Mouse (Mus musculus) embryonic facial prominence, embryonic 14.5 days (tissue): ENCODE results near the gene Stac3. TPM values are rescaled to one million over a fixed set of nuclear protein-coding genes. Genes with fewer than 3 reads are reported as not detected.
A peak's percentile ranks its signal among the peaks of the same experiment; 100 is the strongest.

Experiments
- ATAC-seq: fragments of 200-750 bp; cut with Nextera tagmentation; 2 replicates; pipeline ENCODE4 v1.8.0; 2017; ENCODE audit warnings: low read depth, moderate number of reproducible peaks, moderate TSS enrichment
- DNase-seq: peaks from one replicate; pipeline ENCODE4 v3.0.0-alpha.2; 2015; ENCODE audit warnings: low spot score
- H3K27ac ChIP-seq: fragments of 300-500 bp; sonication (generic); replicated peaks from 2 replicates; pipeline ENCODE4 v1.5.1; 2014; ENCODE audit warnings: low read depth, mild to moderate bottlenecking, low read length, moderate library complexity
- H3K27me3 ChIP-seq: fragments of 300-500 bp; sonication (generic); replicated peaks from 2 replicates; pipeline ENCODE4 v1.6.1; 2014; ENCODE audit warnings: low read length; ENCODE audit not compliant: control insufficient read depth, insufficient read depth
- H3K36me3 ChIP-seq: fragments of 300-500 bp; sonication (generic); 2 replicates; pipeline ENCODE4 v1.6.1; 2014; ENCODE audit warnings: low read length, mixed read lengths; ENCODE audit not compliant: control insufficient read depth, insufficient read depth
- H3K4me1 ChIP-seq: fragments of 300-500 bp; sonication (generic); 2 replicates; pipeline ENCODE4 v1.6.1; 2014; ENCODE audit warnings: antibody characterized with exemption, low read length; ENCODE audit not compliant: control insufficient read depth, insufficient read depth
- H3K4me2 ChIP-seq: fragments of 300-500 bp; sonication (generic); 2 replicates; pipeline ENCODE4 v1.6.1; 2014; ENCODE audit warnings: low read depth, mild to moderate bottlenecking, low read length, moderate library complexity, mixed read lengths
- H3K4me3 ChIP-seq: fragments of 300-500 bp; sonication (generic); 2 replicates; pipeline ENCODE4 v1.5.1; 2014; ENCODE audit warnings: low read depth, mild to moderate bottlenecking, low read length
- H3K9ac ChIP-seq: fragments of 300-500 bp; sonication (generic); 2 replicates; pipeline ENCODE4 v1.6.1; 2014; ENCODE audit warnings: low read depth, mild to moderate bottlenecking, low read length, moderate library complexity, mixed read lengths
- H3K9me3 ChIP-seq: fragments of 300-500 bp; sonication (generic); 2 replicates; pipeline ENCODE4 v1.6.1; 2016; ENCODE audit warnings: low read length; ENCODE audit not compliant: control insufficient read depth
- WGBS: fragments of 180-500 bp; shearing (Covaris S2); extraction: QIAGEN DNeasy Blood & Tissue Kit; methylation state at CpG from one replicate; pipeline ENCODE4 v1.1.7; 2014; 5-methylcytosine and 5-hydroxymethylcytosine counted together
- polyA plus RNA-seq: library from polyadenylated mRNA; unstranded; fragments of >200 nt; fragmentation: Nextera tagmentation; extraction: Ambion mirVana; gene quantifications from 2 replicates; pipeline ENCODE4 v1.2.1, GENCODE M21; 2014

The Stac3 gene
- 5.0 and 5.2 TPM in 2 replicates for polyA plus RNA-seq

DNA sequence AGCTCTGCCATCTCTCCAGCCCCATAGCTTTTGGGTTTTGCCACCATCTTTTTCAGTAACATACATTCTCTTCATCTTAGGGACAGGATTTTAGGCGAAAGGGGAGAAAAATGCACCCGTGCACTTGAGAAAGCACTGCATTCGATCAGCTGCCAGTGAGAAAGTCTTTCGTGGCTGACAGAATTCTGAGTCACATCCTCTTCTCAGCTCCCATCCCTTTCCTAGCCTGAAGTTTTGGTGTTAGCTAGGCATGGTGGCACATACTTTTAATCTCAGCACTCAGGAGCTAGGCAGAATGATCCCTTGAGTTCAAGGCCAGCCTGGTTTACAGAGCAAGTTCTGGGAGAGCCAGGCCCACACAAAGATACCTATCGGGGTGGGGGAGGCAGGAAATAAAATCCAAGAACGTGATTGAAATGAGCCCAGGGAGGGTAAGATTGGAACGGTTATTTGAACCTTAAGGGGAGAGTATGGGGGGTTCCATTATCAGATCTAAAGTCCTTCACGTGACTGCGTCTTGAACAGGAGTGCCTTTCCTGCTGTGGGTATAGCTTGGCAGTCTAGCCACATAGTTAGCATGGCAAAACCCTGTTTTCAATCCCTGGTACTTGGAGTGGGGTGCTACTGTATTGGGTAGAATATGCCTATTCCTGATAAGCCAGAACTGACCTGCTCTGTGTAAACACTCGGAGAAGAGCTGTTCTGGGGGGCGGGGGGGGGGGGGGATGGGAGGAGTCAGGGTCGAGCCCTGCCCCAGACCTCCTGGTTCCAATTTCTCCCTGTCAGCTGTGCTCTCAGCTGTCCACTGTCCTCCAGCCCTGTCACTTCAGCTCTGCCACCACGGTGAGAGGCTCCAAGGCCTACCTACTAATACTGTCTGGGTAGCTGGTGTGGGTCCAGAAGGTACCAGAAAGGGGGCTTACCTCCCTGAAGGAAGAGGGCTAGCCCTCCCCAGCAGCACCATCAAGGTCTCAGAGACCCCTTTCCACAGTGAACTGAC lies at the start of gene Stac3:
TSS of gene Stac3 (plus strand) at position 793 of the 1,000 bp plus-strand sequence.
- peak; percentile 37 for DNase-seq
- Histone ChIP-seq H3K27me3 (no peaks in the 10 kb centered on the region), H3K9me3 (no peaks in the 10 kb centered on the region), H3K4me2 (no peak within 1 kb of the TSS), H3K4me1 (no peaks in the 10 kb centered on the region), H3K36me3 (peaks cover 52% of the 10 kb centered on the region), H3K27ac (no peak within 1 kb of the TSS), H3K4me3 (no peak within 1 kb of the TSS), H3K9ac (no peak within 1 kb of the TSS)
- 61% methylated on average over 13 of the region's 13 CpGs for WGBS
- ATAC-seq, result peak; percentile 54; the same call in 1 of the 2 replicates

DNA sequence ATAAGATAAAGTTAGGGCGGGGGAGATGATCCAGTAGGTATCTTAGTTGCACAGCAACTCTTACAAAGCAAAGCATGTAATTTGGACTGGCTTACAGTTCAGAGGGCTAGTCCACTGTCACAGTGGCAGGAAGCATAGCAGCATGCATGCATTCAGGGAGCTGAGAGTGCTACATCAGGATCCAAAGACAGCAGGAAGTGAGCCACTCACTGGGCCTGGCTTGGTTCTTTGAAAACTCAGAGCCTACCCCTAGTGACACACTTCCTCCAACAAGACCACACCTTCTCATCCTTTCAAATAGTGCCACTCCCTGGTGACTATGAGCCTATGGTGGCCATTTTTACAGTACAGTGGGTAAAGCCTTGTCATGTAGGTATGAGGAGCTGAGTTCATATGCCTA lies 47.8 kb upstream of the Stac3 start:
- no peak for DNase-seq
- Histone ChIP-seq H3K9me3 (no peaks in the 10 kb centered on the region), H3K4me3 (no peak overlapping the region), H3K4me2 (no peak overlapping the region), H3K27ac (no peak overlapping the region), H3K9ac (no peak overlapping the region), H3K36me3 (peaks cover 69% of the 10 kb centered on the region), H3K27me3 (no peaks in the 10 kb centered on the region), H3K4me1 (no peaks in the 10 kb centered on the region)
- ATAC-seq, result no peak
- 96% methylated on average over 1 of the region's 1 CpGs for WGBS

DNA sequence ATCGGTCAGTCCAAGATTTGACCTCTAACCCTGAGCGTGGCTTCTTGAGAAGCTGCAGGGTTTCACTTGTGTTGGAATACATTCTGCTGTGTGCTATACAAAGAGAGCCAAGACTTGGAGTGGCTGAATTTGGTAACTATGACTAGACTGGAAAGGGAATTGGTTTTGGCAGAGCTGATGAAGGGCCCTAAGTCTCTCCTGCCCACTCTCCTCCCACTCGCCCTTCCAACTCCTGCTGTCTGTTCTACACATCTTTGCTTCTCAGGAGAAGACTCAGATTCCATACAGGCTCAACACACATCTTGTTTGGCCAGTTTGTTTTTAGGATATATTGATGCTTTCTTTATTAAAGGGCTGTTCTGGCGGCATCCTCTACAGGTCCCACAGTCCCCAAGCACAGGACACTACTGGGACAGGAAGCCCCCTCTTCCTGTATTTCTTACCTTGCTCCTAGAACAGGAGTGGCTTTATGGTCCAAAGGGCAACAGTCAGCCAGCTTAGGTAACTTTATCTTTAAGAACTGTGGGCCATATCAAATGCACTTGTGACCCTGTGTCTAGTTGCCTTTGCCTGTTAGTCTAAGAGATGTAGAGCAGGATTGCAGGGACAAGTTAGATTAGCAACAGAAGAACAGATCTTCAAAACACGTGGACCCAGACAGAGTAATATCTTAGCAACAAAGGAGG lies 38.9 kb upstream of the Stac3 start:
- Histone ChIP-seq H3K4me2 (no peak overlapping the region), H3K9ac (no peak overlapping the region), H3K4me1 (no peaks in the 10 kb centered on the region), H3K27me3 (no peaks in the 10 kb centered on the region), H3K9me3 (no peaks in the 10 kb centered on the region), H3K27ac (no peak overlapping the region), H3K36me3 (peaks cover 69% of the 10 kb centered on the region), H3K4me3 (no peak overlapping the region)
- WGBS, result 75% methylated on average over 5 of the region's 5 CpGs
- DNase-seq, result no peak
- ATAC-seq, result no peak

DNA sequence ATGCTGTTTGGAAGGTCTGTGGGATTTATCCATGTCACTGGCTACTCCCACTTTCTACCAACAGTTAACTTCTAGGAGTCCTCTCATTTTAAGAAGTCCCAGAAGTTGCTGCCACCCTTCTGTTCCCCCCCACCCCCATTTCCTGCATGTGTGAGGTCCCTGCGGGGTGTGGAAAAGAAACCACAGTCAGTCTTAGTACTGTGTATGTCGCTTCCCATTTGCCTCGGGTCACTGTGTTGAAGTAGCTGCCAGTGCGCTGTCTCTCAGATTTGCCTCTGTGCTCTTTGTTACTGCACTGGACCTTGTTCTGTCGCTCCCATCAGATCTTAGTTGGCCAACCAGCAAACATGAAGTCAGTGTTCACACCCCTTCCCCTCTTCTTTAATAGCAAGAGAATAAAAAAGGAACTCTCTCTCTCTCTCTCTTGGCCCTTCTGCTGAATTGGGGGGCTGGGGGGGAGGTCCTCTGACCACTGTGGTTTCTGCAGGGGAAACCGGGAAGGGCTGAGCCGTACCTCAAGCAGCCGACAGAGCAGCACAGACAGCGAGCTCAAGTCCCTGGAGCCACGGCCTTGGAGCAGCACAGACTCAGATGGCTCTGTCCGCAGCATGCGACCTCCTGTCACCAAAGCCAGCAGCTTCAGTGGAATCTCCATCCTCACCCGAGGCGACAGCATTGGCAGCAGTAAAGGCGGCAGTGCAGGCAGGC lies 30.1 kb upstream of the Stac3 start:
- H3K4me1 ChIP-seq, result 0 out of 2 replicates have a peak, but pooled peaks cover 7% of the 10 kb centered on the region
- H3K36me3 ChIP-seq, result peaks cover 60% of the 10 kb centered on the region
- peak overlapping the region; percentile 28; the same call in 1 of the 2 replicates for H3K27ac ChIP-seq
- 39% methylated on average over 15 of the region's 15 CpGs for WGBS
- no peaks in the 10 kb centered on the region for H3K9me3 ChIP-seq
- H3K27me3 ChIP-seq, result no peaks in the 10 kb centered on the region
- H3K9ac ChIP-seq, result peak overlapping the region; percentile 41; the same call in 1 of the 2 replicates
- H3K4me2 ChIP-seq, result no peak overlapping the region
- ATAC-seq (peak; percentile 62), DNase-seq (peak; percentile 35)
- H3K4me3 ChIP-seq, result no peak overlapping the region

DNA sequence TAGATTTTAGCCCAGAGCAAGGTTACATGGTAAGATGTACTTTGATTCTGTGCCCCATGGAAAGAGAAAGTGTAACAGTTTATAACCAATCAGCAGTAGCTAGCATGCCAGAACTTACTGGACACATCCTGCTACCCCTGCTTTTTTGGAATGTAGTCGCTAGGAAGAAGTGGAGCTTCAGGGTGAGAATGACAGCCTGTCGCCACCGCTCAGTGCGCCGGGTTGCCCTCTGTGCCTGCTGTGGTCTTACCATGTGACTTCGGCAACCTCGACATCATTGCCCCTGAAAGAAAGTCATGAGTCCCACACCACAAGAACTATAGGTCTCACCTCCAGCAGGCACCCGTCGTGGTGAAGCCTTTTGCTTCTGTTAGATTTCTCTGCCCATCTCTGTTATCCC lies 28.8 kb upstream of the Stac3 start:
- Histone ChIP-seq H3K27me3 (no peaks in the 10 kb centered on the region), H3K27ac (no peak overlapping the region), H3K9me3 (no peaks in the 10 kb centered on the region), H3K9ac (no peak overlapping the region), H3K4me1 (0 out of 2 replicates have a peak, but pooled peaks cover 7% of the 10 kb centered on the region), H3K4me3 (no peak overlapping the region), H3K36me3 (peaks cover 70% of the 10 kb centered on the region), H3K4me2 (no peak overlapping the region)
- WGBS, result 79% methylated on average over 9 of the region's 9 CpGs
- ATAC-seq, result no peak
- DNase-seq, result no peak

GRCm38 (mm10) chr10:127475175-127475574 lies 26.3 kb upstream of the Stac3 start:
- 0 out of 2 replicates have a peak, but pooled peaks cover 7% of the 10 kb centered on the region for H3K4me1 ChIP-seq
- no peaks in the 10 kb centered on the region for H3K9me3 ChIP-seq
- H3K27ac ChIP-seq, result no peak overlapping the region
- no peak overlapping the region for H3K4me2 ChIP-seq
- no peak for ATAC-seq
- H3K27me3 ChIP-seq, result no peaks in the 10 kb centered on the region
- H3K4me3 ChIP-seq, result no peak overlapping the region
- WGBS, result 93% methylated on average over 4 of the region's 4 CpGs
- no peak for DNase-seq
- no peak overlapping the region for H3K9ac ChIP-seq
- H3K36me3 ChIP-seq, result peaks cover 69% of the 10 kb centered on the region

GRCm38 (mm10) chr10:127476541-127476940 lies 24.9 kb upstream of the Stac3 start:
- DNase-seq, result no peak
- no peaks in the 10 kb centered on the region for H3K27me3 ChIP-seq
- no peak overlapping the region for H3K9ac ChIP-seq
- H3K27ac ChIP-seq, result no peak overlapping the region
- H3K36me3 ChIP-seq, result peaks cover 57% of the 10 kb centered on the region
- 0 out of 2 replicates have a peak, but pooled peaks cover 3% of the 10 kb centered on the region for H3K4me1 ChIP-seq
- no peaks in the 10 kb centered on the region for H3K9me3 ChIP-seq
- WGBS, result 94% methylated on average over 3 of the region's 3 CpGs
- no peak overlapping the region for H3K4me2 ChIP-seq
- H3K4me3 ChIP-seq, result no peak overlapping the region
- no peak for ATAC-seq

- H3K27ac ChIP-seq, result no peak overlapping the region
- no peak overlapping the region for H3K4me3 ChIP-seq
- no peak overlapping the region for H3K4me2 ChIP-seq
- H3K4me1 ChIP-seq, result no peaks in the 10 kb centered on the region
- 84% methylated on average over 7 of the region's 7 CpGs for WGBS
- no peaks in the 10 kb centered on the region for H3K27me3 ChIP-seq
- ATAC-seq, result no peak
- H3K36me3 ChIP-seq, result peaks cover 53% of the 10 kb centered on the region
- H3K9me3 ChIP-seq, result no peaks in the 10 kb centered on the region
- no peak for DNase-seq
- no peak overlapping the region for H3K9ac ChIP-seq
Observed at GRCm38 (mm10) chr10:127477301-127477700, 24.2 kb upstream of the Stac3 start.
